Mouse (Mus musculus) stomach, postnatal 0 days (tissue): Measurements from ENCODE around the gene Hjurp.

Experiments
- CTCF ChIP-seq: IDR thresholded peaks from 2 replicates; pipeline ENCODE4 v1.5.1; 2016; ENCODE audit warnings: antibody characterized with exemption, low read depth, mild to moderate bottlenecking, moderate library complexity
- EP300 ChIP-seq: optimal IDR thresholded peaks from 2 replicates; pipeline ENCODE3; 2016; ENCODE audit warnings: antibody characterized with exemption

- TF ChIP-seq CTCF = no peak
- no peak for TF ChIP-seq EP300
These were observed 40.1 kb downstream of the Hjurp start for GRCm38 (mm10) chr1:88237311-88237710.
